ENCODE assay signal across 10 mouse cellular contexts in the genomic region with DNA sequence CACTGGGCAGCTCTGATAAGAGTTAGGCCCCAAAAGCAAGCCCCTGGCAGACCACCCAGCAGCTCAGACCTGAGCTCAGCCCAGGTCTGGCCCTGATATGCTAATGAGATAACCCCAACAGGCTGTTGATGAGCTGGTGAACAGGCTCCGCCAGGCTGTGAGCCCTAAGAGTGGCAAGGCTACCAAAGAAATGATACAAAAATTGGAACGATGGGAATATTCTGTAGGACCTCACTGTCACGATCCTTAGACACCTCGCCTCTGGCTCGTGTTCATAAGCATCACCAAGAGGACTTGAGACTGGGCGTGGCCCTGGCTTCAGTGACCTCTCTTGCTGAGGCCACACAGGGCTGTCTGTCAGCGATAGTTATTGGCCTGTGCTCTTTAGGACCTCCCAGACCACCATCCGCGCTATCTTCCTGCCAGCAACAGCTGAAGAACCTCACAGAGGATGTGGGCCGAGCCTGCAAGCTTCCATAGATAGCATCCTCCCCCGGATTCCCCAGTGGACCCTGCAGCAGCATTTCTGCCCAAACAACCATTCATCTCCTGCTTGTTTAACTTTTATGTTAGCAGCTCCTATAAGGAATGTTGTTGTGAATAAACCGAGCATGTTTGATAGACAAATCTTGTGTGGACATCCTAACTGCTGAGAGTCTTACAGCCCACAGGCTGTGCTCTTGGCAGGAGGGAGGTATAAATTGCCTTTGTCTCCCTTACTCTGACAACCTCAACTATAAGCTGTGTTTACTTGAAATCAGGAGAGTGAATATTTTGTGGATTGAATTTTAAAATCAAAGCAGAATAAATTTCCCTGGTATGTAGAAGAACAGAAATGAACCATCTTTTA. TPM values are rescaled to one million over a fixed set of nuclear protein-coding genes. Genes with fewer than 3 reads are reported as not detected.
A peak's percentile ranks its signal among the peaks of the same experiment; 100 is the strongest.
DNase-seq lines count a peak whose midpoint lies in the region; ATAC-seq and TF ChIP-seq lines count a peak whose summit lies in the region.
"Had no signal": no experiment of that assay in that cellular context is flagged by ENCODE, and none has a peak within 500 bp of the region (broad histone marks: within the 10 kb centered on the region; RNA-seq: fewer than 3 reads in every experiment).

No protein-coding gene starts in this region.

- 5% methylated on average over 12 of the region's 12 CpGs for WGBS in liver, embryonic 14.5 days (ENCODE audit: insufficient replicate concordance)

- peaks cover 61 to 82% of the 10 kb centered on the region in 2 experiments for H3K4me1 ChIP-seq in liver, embryonic 14.5 days (replicated peaks; ENCODE audit: control insufficient read depth in 2 of 2, insufficient read depth in 2 of 2, low read length in 1 of 2)

- peak overlapping the region; percentile 95 for H3K27ac ChIP-seq in liver, embryonic 14.5 days
- H3K27ac ChIP-seq: left cerebral cortex, adult 2 months had no signal

- no peaks in the 10 kb centered on the region for H3K27me3 ChIP-seq in liver, embryonic 14.5 days (ENCODE audit: control insufficient read depth, insufficient read depth, low read length)

- H3K4me3 ChIP-seq in liver, embryonic 14.5 days (ENCODE audit: insufficient read depth in 1 of 2, low read depth in 2 of 2, low read length in 2 of 2), result peak overlapping the region; percentile 25 to 37; a peak in 3 of 4 replicates
- H3K4me3 ChIP-seq: left cerebral cortex, adult 2 months had no signal

- peak overlapping the region; percentile 76 for H3K4me2 ChIP-seq in liver, embryonic 14.5 days (ENCODE audit: low read depth)

- H3K9me3 ChIP-seq in liver, embryonic 14.5 days (ENCODE audit: control insufficient read depth, low read length), result no peaks in the 10 kb centered on the region

- ATAC-seq in erythroblast, adult 5-6 weeks (replicated peaks; ENCODE audit: low FRiP score, poor library complexity, severe bottlenecking), result peak; percentile 91
- peak; percentile 96 for ATAC-seq in liver, embryonic 14.5 days (ENCODE audit: insufficient read depth)

- DNase-seq in ovary, adult 18-20 months (ENCODE audit: low spot score), result peak; percentile 66
- DNase-seq in ovary, postnatal 14 days (ENCODE audit: low spot score), result no peak
- DNase-seq in heart, postnatal 4 days, result peak; percentile 74
- DNase-seq in liver, embryonic 14.5 days (ENCODE audit: low read depth in 3 of 3, low spot score in 3 of 3), result peak; percentile 85 to 90 (median 89)
- DNase-seq in retina, postnatal 1 day, result peak; percentile 22
- DNase-seq in layer of hippocampus, adult 18-20 months (ENCODE audit: low spot score in 2 of 2), result no peak
- DNase-seq in cerebellum, adult 9-11 months, result no peak

- peak overlapping the region; percentile 59 for H3K9ac ChIP-seq in liver, embryonic 14.5 days (replicated peaks)

- no peak for TF ChIP-seq CTCF in liver, embryonic 14.5 days (IDR thresholded peaks at IDR 0.05; ENCODE audit: low read depth)

- H3K36me3 ChIP-seq in liver, embryonic 14.5 days (replicated peaks; ENCODE audit: control insufficient read depth, insufficient read depth, low read depth), result no peaks in the 10 kb centered on the region

- peak; percentile 84 for TF ChIP-seq EP300 in liver, embryonic 14.5 days (IDR thresholded peaks at IDR 0.05; ENCODE audit: low read depth)

RNA-seq across cellular contexts. Expression of gene Spz1, which starts 17.0 kb away (rescaled TPM):
- not detected in 2 replicates for total RNA-seq in erythroblast, adult 5-6 weeks (2015; ENCODE audit: low replicate concordance)
- total RNA-seq in erythroblast, adult 5-6 weeks (2017; ENCODE audit: low replicate concordance), result not detected in 2 replicates
- total RNA-seq in heart, postnatal 4 days (2021), result not detected
- not detected in 2 replicates for polyA plus RNA-seq in liver, embryonic 14.5 days (2012; rRNA removed)
- polyA plus RNA-seq in liver, embryonic 14.5 days (2014; fragmentation: Nextera tagmentation; extraction: Ambion mirVana), result not detected in 2 replicates
- not detected for total RNA-seq in layer of hippocampus, adult 18-20 months (2021)
- total RNA-seq: left cerebral cortex, adult 2 months had no signal
- polyA plus RNA-seq: spleen, adult 2 months had no signal

RNA-seq across cellular contexts. Expression of gene Serinc5, which starts 17.9 kb away (rescaled TPM):
- total RNA-seq in erythroblast, adult 5-6 weeks (2015; ENCODE audit: low replicate concordance), result 34.7 and 41.3 TPM in 2 replicates
- total RNA-seq in erythroblast, adult 5-6 weeks (2017; ENCODE audit: low replicate concordance), result 42.4 and 50.7 TPM in 2 replicates
- total RNA-seq in heart, postnatal 4 days (2021), result 10 to 100 TPM; 27.5 to 29.4 TPM
- polyA plus RNA-seq in liver, embryonic 14.5 days (2012; rRNA removed), result 15.2 and 17.9 TPM in 2 replicates
- 14.2 and 16.8 TPM in 2 replicates for polyA plus RNA-seq in liver, embryonic 14.5 days (2014; fragmentation: Nextera tagmentation; extraction: Ambion mirVana)
- 10 to 100 TPM; 59.0 to 61.1 TPM for total RNA-seq in layer of hippocampus, adult 18-20 months (2021)

Comparison
In these comparisons a context has a peak if more than half of its experiments do, and no peak if none do; other contexts are left out.
1. DNase-seq: peak in ovary, adult 18-20 months (single experiment), heart, postnatal 4 days (single experiment), liver, embryonic 14.5 days (3 of 3) and retina, postnatal 1 day (single experiment); none in ovary, postnatal 14 days (single experiment), layer of hippocampus, adult 18-20 months (0 of 2) and cerebellum, adult 9-11 months (single experiment).